Mouse (Mus musculus): ENCODE results near the gene D130043K22Rik. TPM values are rescaled to one million over a fixed set of nuclear protein-coding genes. Genes with fewer than 3 reads are reported as not detected.

The D130043K22Rik gene
- polyA plus RNA-seq (2015; fragmentation: Nextera tagmentation; extraction: Ambion mirVana), result 0.19 and 0.58 TPM in 2 replicates

DNA sequence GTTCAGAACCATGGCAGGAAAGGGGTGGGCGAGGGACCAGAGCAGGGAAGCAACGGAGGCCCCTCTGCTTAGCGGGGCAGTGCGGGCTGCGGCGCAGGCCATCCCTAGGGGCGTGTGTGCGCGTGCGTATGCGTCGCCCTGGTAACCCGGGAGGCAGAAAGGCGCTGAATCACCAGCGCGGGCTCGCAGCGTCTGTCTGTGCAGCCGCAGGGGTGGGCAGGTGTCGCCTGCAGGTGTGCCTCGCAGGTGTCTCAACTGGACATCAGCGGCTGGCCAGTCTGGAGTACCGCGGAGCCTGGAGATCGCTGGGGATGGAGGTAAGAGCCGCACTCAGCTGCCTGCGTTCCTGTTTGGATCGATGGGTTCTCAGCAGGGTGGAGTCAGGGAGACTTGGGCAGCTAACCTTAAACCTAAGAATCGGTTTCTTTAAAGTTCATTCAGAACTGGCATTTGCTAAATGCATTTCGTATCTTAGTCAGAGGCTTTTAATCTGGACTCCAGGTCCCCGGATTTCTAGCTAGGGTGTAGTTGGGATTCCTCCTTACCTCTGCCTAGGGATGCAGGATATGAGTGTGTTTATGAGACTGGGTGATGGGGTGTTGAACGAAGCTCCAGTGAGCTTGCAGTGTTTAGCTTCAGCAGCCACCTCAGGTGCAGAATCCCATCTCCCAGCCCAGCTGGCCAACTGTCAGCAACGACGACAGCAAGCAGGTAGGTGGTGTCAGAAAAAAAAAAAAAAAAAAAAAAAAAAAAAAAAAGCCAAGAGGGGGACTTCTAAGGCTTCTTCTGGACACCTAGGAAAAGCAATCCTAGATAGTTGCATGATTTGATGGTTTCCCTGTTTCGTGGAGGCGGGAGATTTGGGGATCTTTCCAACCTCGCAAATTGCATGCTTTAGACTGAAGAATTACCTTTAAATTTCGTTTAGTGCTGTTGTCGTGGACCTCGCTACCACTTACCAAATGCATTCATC, at the start of gene D130043K22Rik:
TSS of gene D130043K22Rik (plus strand) at position 153 of the 973 bp plus-strand sequence.
- H3K9ac ChIP-seq (ENCODE audit: low read length), result peak within 1 kb of the TSS; percentile 31
- ATAC-seq (ENCODE audit: low FRiP score, low TSS enrichment), result peak; percentile 78

DNA sequence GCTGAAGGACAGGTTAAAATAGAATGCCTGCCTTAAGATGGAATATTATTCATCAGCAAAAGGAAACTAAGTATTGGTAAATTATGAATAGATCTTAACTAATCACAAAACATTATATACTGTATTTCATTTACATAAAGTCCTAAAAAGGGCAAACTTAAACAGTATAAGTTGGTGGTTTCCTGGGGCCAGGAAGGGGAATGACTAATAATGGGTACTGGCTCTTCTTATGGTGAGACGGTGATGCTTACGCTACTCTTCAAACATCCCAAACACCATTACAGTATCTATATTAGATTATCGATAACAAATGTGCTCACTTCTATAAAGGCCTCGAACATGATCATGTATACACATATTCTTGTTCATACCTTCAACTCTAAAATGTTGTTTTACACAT, 46.2 kb upstream of the D130043K22Rik start:
- no peaks in the 10 kb centered on the region for H3K36me3 ChIP-seq (ENCODE audit: control insufficient read depth, insufficient read depth, low read length)
- no peak for ATAC-seq (ENCODE audit: low FRiP score, low TSS enrichment)
- TF ChIP-seq EP300 (optimal IDR thresholded peaks at IDR 0.05) (no peak), CTCF (IDR thresholded peaks at IDR 0.05; ENCODE audit: low read depth) (no peak)
- H3K9ac ChIP-seq (ENCODE audit: low read length), result no peak overlapping the region
- H3K27ac ChIP-seq (replicated peaks), result no peak overlapping the region
- H3K4me2 ChIP-seq (replicated peaks; ENCODE audit: low read depth), result no peak overlapping the region
- H3K4me3 ChIP-seq (ENCODE audit: low read depth, low read length), result no peak overlapping the region
- no peaks in the 10 kb centered on the region for H3K27me3 ChIP-seq (ENCODE audit: control insufficient read depth, insufficient read depth, low read length)
- 95% methylated on average over 4 of the region's 4 CpGs for WGBS
- no peaks in the 10 kb centered on the region for H3K9me3 ChIP-seq (ENCODE audit: control insufficient read depth, low read length)
- H3K4me1 ChIP-seq (replicated peaks; ENCODE audit: control insufficient read depth, insufficient read depth), result no peaks in the 10 kb centered on the region
- DNase-seq (ENCODE audit: low spot score), result no peak

More for the DNA sequence above, at the start of gene D130043K22Rik:
- Histone ChIP-seq H3K27me3 (ENCODE audit: control insufficient read depth, insufficient read depth, low read length) (no peaks in the 10 kb centered on the region), H3K4me3 (ENCODE audit: low read depth, low read length) (peak within 1 kb of the TSS; percentile 33), H3K36me3 (ENCODE audit: control insufficient read depth, insufficient read depth, low read length) (no peaks in the 10 kb centered on the region), H3K9me3 (ENCODE audit: control insufficient read depth, low read length) (no peaks in the 10 kb centered on the region), H3K27ac (replicated peaks) (no peak within 1 kb of the TSS), H3K4me1 (replicated peaks; ENCODE audit: control insufficient read depth, insufficient read depth) (no peaks in the 10 kb centered on the region), H3K4me2 (replicated peaks; ENCODE audit: low read depth) (peak within 1 kb of the TSS; percentile 71)
- WGBS, result 15% methylated on average over 40 of the region's 40 CpGs
- TF ChIP-seq EP300 (optimal IDR thresholded peaks at IDR 0.05) (no peak), CTCF (IDR thresholded peaks at IDR 0.05; ENCODE audit: low read depth) (no peak)
- peak; percentile 61 for DNase-seq (ENCODE audit: low spot score)

DNA sequence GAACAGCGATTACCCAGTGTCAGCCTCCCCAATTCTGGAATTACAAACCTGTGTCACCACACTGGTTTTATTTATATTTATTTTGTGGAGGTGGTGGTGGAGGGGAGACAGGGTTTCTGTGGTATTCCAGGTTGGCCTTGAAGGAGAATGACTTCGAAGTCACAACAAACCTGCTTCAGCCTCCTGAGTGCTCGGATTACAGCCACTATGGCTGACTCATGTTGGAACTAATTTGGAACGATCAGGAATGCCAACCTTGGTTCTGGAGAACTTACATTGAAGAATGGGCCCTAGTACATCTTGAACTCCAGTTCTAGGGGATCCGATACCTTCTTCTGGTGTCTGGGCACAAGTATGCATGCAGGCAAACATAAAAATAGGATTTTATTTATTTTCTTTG, 45.6 kb upstream of the D130043K22Rik start:
- peak overlapping the region; percentile 97 for H3K4me3 ChIP-seq (ENCODE audit: low read depth, low read length)
- H3K9ac ChIP-seq (ENCODE audit: low read length), result no peak overlapping the region
- no peaks in the 10 kb centered on the region for H3K36me3 ChIP-seq (ENCODE audit: control insufficient read depth, insufficient read depth, low read length)
- H3K4me2 ChIP-seq (replicated peaks; ENCODE audit: low read depth), result peak overlapping the region; percentile 74
- peak overlapping the region; percentile 88 for H3K27ac ChIP-seq (replicated peaks)
- DNase-seq (ENCODE audit: low spot score), result no peak
- H3K9me3 ChIP-seq (ENCODE audit: control insufficient read depth, low read length), result no peaks in the 10 kb centered on the region
- no peaks in the 10 kb centered on the region for H3K4me1 ChIP-seq (replicated peaks; ENCODE audit: control insufficient read depth, insufficient read depth)
- no peak for ATAC-seq (ENCODE audit: low FRiP score, low TSS enrichment)
- 60% methylated on average over 5 of the region's 5 CpGs for WGBS
- no peaks in the 10 kb centered on the region for H3K27me3 ChIP-seq (ENCODE audit: control insufficient read depth, insufficient read depth, low read length)
- TF ChIP-seq EP300 (optimal IDR thresholded peaks at IDR 0.05), result no peak
- TF ChIP-seq CTCF (IDR thresholded peaks at IDR 0.05; ENCODE audit: low read depth), result no peak

DNA sequence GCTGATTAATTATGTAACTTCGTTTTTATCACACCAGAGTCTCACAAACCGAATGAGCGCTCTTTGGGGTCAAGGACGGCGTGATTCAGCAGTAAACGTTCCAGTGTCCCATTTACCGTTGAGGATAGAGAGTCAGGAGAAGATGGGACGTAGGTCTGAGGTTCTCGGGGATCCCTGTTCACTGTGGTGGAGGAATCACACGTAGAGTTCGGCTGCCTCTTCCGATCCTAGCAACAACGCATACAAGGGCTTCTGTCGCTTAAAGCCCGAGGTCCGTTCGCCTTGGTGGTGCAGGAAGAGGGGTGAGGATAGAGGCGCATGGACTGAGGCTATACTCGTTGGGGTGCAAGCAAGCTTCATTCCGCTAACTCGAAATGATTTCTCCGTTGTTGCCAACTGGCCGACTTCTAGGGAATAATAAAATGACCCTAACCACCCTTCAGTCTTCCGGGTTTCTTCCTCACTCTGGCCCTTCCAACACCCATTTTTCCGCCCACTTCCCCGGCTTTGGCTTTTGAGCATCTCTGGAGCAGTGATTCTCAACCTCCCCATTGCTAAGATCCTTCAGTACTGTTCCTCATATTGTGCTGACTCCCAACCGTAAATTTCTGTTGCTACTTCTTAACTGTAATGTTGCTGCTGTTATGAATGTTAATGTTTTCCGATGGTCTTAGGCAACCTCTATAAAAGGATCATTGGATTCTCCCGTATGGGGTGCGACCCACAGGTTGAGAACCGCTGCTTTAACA, 44.8 kb upstream of the D130043K22Rik start:
- TF ChIP-seq EP300 (optimal IDR thresholded peaks at IDR 0.05) (peak; percentile 29), CTCF (IDR thresholded peaks at IDR 0.05; ENCODE audit: low read depth) (no peak)
- H3K4me3 ChIP-seq (ENCODE audit: low read depth, low read length), result peak overlapping the region; percentile 97
- H3K4me1 ChIP-seq (replicated peaks; ENCODE audit: control insufficient read depth, insufficient read depth), result no peaks in the 10 kb centered on the region
- DNase-seq (ENCODE audit: low spot score) (peak; percentile 47), ATAC-seq (ENCODE audit: low FRiP score, low TSS enrichment) (peak; percentile 27)
- H3K9me3 ChIP-seq (ENCODE audit: control insufficient read depth, low read length), result no peaks in the 10 kb centered on the region
- H3K27ac ChIP-seq (replicated peaks), result peak overlapping the region; percentile 88
- H3K27me3 ChIP-seq (ENCODE audit: control insufficient read depth, insufficient read depth, low read length), result no peaks in the 10 kb centered on the region
- peak overlapping the region; percentile 41 for H3K9ac ChIP-seq (ENCODE audit: low read length)
- WGBS, result 1% methylated on average over 31 of the region's 31 CpGs
- peak overlapping the region; percentile 74 for H3K4me2 ChIP-seq (replicated peaks; ENCODE audit: low read depth)
- H3K36me3 ChIP-seq (ENCODE audit: control insufficient read depth, insufficient read depth, low read length), result no peaks in the 10 kb centered on the region

DNA sequence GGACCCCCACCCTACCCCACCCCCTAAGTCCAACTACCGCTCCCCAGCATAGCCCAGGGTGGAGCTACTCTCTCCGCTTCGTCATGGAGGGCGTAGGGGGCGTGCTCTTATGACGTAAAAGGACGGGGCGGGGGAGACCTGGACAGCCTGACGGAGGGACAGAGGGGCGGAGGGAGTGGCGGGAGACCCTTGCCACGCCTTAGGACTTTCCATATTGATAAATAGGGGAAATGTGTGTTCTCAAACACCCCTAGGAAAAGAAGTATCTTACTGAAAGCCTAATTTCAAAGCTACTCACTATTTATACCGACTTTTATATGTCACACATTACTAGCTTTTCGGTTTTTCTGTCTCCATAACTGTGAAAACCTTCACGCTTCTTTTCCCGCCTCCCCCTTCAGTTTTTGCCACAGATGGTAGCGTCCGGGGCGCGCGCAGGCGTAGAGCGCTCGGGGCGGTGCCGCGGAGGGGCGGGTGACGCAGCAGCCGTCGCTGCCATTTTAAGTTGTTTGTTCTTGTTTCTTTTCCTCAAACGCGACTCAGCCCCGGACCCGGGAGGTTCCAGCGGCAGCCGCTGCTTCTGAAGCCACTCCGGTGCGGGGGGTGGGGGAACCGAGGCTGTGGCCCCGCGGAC, 44.1 kb upstream of the D130043K22Rik start:
- peak overlapping the region; percentile 98 for H3K9ac ChIP-seq (ENCODE audit: low read length)
- H3K9me3 ChIP-seq (ENCODE audit: control insufficient read depth, low read length), result no peaks in the 10 kb centered on the region
- H3K4me3 ChIP-seq (ENCODE audit: low read depth, low read length), result peak overlapping the region; percentile 97
- TF ChIP-seq EP300 (optimal IDR thresholded peaks at IDR 0.05) (no peak), CTCF (IDR thresholded peaks at IDR 0.05; ENCODE audit: low read depth) (peak; percentile 18; the same call in 1 of the 2 replicates)
- peak overlapping the region; percentile 88 for H3K4me2 ChIP-seq (replicated peaks; ENCODE audit: low read depth)
- H3K27ac ChIP-seq (replicated peaks), result peak overlapping the region; percentile 100
- peaks cover 2% of the 10 kb centered on the region; the same call in 1 of the 2 replicates for H3K36me3 ChIP-seq (ENCODE audit: control insufficient read depth, insufficient read depth, low read length)
- H3K4me1 ChIP-seq (replicated peaks; ENCODE audit: control insufficient read depth, insufficient read depth), result no peaks in the 10 kb centered on the region
- peak; percentile 97 for ATAC-seq (ENCODE audit: low FRiP score, low TSS enrichment)
- H3K27me3 ChIP-seq (ENCODE audit: control insufficient read depth, insufficient read depth, low read length), result no peaks in the 10 kb centered on the region
- DNase-seq (ENCODE audit: low spot score), result peak; percentile 99
- WGBS, result 1% methylated on average over 42 of the region's 42 CpGs

All from stomach, postnatal 0 days (tissue).